Mouse (Mus musculus) G1E (cell line): Measurements from ENCODE around the gene Cnep1r1. TPM values are rescaled to one million over a fixed set of nuclear protein-coding genes. Genes with fewer than 3 reads are reported as not detected.

Experiments
- ATAC-seq: 2 replicates; pipeline ENCODE4 v1.8.0; 2016; ENCODE audit warnings: mild to moderate bottlenecking; ENCODE audit not compliant: insufficient number of reproducible peaks, poor library complexity, low FRiP score, severe bottlenecking; ENCODE audit errors: extremely low read depth
- DNase-seq: peaks from one replicate; pipeline ENCODE4 v3.0.0; 2012; ENCODE audit warnings: low spot score
- H3K27me3 ChIP-seq: 2 replicates; pipeline ENCODE4 v1.6.1; 2012; ENCODE audit warnings: mild to moderate bottlenecking, low read length, inconsistent platforms; ENCODE audit not compliant: insufficient read depth
- H3K36me3 ChIP-seq: replicated peaks from 2 replicates; pipeline ENCODE3; 2012; ENCODE audit warnings: mild to moderate bottlenecking, inconsistent platforms
- H3K4me1 ChIP-seq: 2 replicates; pipeline ENCODE4 v1.6.1; 2012; ENCODE audit warnings: low read depth, low read length, inconsistent platforms, mixed read lengths; ENCODE audit not compliant: insufficient read depth
- H3K4me3 ChIP-seq: 2 replicates; pipeline ENCODE4 v1.5.1; 2012; ENCODE audit warnings: low read depth, mild to moderate bottlenecking, inconsistent platforms, low read length, moderate library complexity, mixed read lengths
- H3K9me3 ChIP-seq: replicated peaks from 2 replicates; pipeline ENCODE4 v1.6.1; 2012; ENCODE audit warnings: inconsistent platforms
- CTCF ChIP-seq: IDR thresholded peaks from 2 replicates; pipeline ENCODE4 v1.5.1; 2012; ENCODE audit warnings: low read depth, low read length, inconsistent platforms, mixed read lengths
- GATA1 ChIP-seq: IDR thresholded peaks from 2 replicates; pipeline ENCODE4 v1.6.1; 2012; ENCODE audit warnings: borderline replicate concordance, low read length, inconsistent platforms, mixed read lengths
- GATA2 ChIP-seq: IDR thresholded peaks from 2 replicates; pipeline ENCODE4 v1.6.1; 2012; ENCODE audit warnings: low read depth, low read length, inconsistent platforms, borderline replicate concordance
- POLR2AphosphoS5 ChIP-seq: IDR thresholded peaks from 2 replicates; pipeline ENCODE4 v1.6.1; 2012; ENCODE audit warnings: low read depth, low read length, inconsistent platforms; ENCODE audit not compliant: insufficient replicate concordance
- TAL1 ChIP-seq: conservative IDR thresholded peaks from 2 replicates; pipeline ENCODE4 v1.6.1; 2012; ENCODE audit warnings: low read depth, low read length, inconsistent platforms, mixed read lengths
- polyA plus RNA-seq: library from polyadenylated mRNA; stranded (reverse); fragments of >175 nt; gene quantifications from 2 replicates; pipeline ENCODE4 v1.2.3, GENCODE M21; 2012
- total RNA-seq, 2 experiments: library from RNA; stranded (forward) in 1 of 2; stranded (reverse) in 1 of 2; fragments of 200-1000 nt in 1 of 2; fragments of >200 nt in 1 of 2; fragmentation: Nextera tagmentation in 1 of 2; gene quantifications; 2 replicates each; pipeline ENCODE4 v1.2.3; 2014 to 2017

The Cnep1r1 gene
- total and polyA plus RNA-seq, 3 experiments = 11.2 to 74.4 (median 12.7) TPM

GRCm38 (mm10) chr8:88161439-88161838 is 42.9 kb downstream of the Cnep1r1 start:
- no peaks in the 10 kb centered on the region for H3K4me1 ChIP-seq
- H3K4me3 ChIP-seq = no peak overlapping the region
- no peaks in the 10 kb centered on the region for H3K9me3 ChIP-seq
- no peak for TF ChIP-seq POLR2AphosphoS5
- TF ChIP-seq GATA1 = no peak
- TF ChIP-seq CTCF = peak; percentile 84
- TF ChIP-seq GATA2 = no peak
- no peaks in the 10 kb centered on the region for H3K27me3 ChIP-seq
- peak; percentile 29 for DNase-seq
- H3K36me3 ChIP-seq = peaks cover 94% of the 10 kb centered on the region
- peak; percentile 54; the same call in 1 of the 2 replicates for ATAC-seq

- Histone ChIP-seq H3K27me3 (no peaks in the 10 kb centered on the region), H3K4me3 (no peak overlapping the region), H3K9me3 (no peaks in the 10 kb centered on the region), H3K36me3 (peaks cover 34% of the 10 kb centered on the region), H3K4me1 (peaks cover 10% of the 10 kb centered on the region; the same call in 1 of the 2 replicates)
- ATAC-seq (no peak), DNase-seq (no peak)
- TF ChIP-seq CTCF = no peak
Observed at GRCm38 (mm10) chr8:88175264-88175663, 56.7 kb downstream of the Cnep1r1 start.

DNA sequence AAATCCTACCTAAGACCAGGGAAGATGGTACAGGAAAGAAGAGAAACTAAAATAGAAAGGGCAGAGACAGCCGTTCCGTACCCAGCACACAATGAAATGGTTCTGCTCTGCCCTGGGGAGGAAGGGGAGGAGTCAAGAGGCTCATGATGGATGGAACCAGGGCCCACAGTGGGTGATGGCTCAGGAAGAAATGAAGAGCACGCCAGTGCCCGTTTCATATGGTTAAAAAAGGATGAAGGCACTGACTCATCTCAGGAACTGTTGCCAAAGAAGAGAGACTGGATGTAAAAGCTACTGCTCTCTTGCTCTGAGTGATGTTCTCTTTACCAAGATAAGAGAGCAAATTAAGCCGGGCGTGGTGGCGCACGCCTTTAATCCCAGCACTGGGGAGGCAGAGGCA is 58.7 kb downstream of the Cnep1r1 start:
- Histone ChIP-seq H3K27me3 (peaks cover under 1% of the 10 kb centered on the region; the same call in 1 of the 2 replicates), H3K9me3 (no peaks in the 10 kb centered on the region), H3K4me1 (peaks cover 10% of the 10 kb centered on the region; the same call in 1 of the 2 replicates), H3K36me3 (peaks cover 17% of the 10 kb centered on the region), H3K4me3 (no peak overlapping the region)
- ATAC-seq (no peak), DNase-seq (no peak)
- TF ChIP-seq GATA2 (no peak), TAL1 (no peak)

GRCm38 (mm10) chr8:88183121-88183520 is 64.6 kb downstream of the Cnep1r1 start:
- H3K36me3 ChIP-seq = no peaks in the 10 kb centered on the region
- no peak overlapping the region for H3K4me3 ChIP-seq
- H3K9me3 ChIP-seq = no peaks in the 10 kb centered on the region
- ATAC-seq = no peak
- H3K4me1 ChIP-seq = no peaks in the 10 kb centered on the region
- H3K27me3 ChIP-seq = peaks cover 4% of the 10 kb centered on the region; the same call in 1 of the 2 replicates
- TF ChIP-seq POLR2AphosphoS5 = no peak
- no peak for TF ChIP-seq CTCF
- TF ChIP-seq GATA2 = no peak
- TF ChIP-seq GATA1 = no peak
- no peak for TF ChIP-seq TAL1
- DNase-seq = no peak

Other genes starting within 250 kb of the Cnep1r1 start
- gene Zfp423, start 159.2 kb upstream of the Cnep1r1 start, total RNA-seq (2014; fragmentation: Nextera tagmentation) = not detected in 2 replicates
- not detected in 2 replicates for gene Zfp423, start 159.2 kb upstream of the Cnep1r1 start, total RNA-seq (2017)
- gene Zfp423, start 159.2 kb upstream of the Cnep1r1 start, polyA plus RNA-seq = not detected in 2 replicates
- 37.1 and 44.9 TPM in 2 replicates for gene Heatr3, start 19.1 kb downstream of the Cnep1r1 start, total RNA-seq (2014; fragmentation: Nextera tagmentation)
- 33.6 and 44.5 TPM in 2 replicates for gene Heatr3, start 19.1 kb downstream of the Cnep1r1 start, total RNA-seq (2017)
- 12.9 and 13.4 TPM in 2 replicates for gene Heatr3, start 19.1 kb downstream of the Cnep1r1 start, polyA plus RNA-seq
- gene Tent4b, start 80.4 kb downstream of the Cnep1r1 start, total RNA-seq (2014; fragmentation: Nextera tagmentation) = 51.5 and 58.6 TPM in 2 replicates
- 36.0 and 37.1 TPM in 2 replicates for gene Tent4b, start 80.4 kb downstream of the Cnep1r1 start, total RNA-seq (2017)
- gene Tent4b, start 80.4 kb downstream of the Cnep1r1 start, polyA plus RNA-seq = 10.3 and 13.7 TPM in 2 replicates
- 95.9 and 117 TPM in 2 replicates for gene Adcy7, start 153.6 kb downstream of the Cnep1r1 start, total RNA-seq (2014; fragmentation: Nextera tagmentation)
- gene Adcy7, start 153.6 kb downstream of the Cnep1r1 start, total RNA-seq (2017) = 129 and 140 TPM in 2 replicates
- 69.8 and 70.0 TPM in 2 replicates for gene Adcy7, start 153.6 kb downstream of the Cnep1r1 start, polyA plus RNA-seq
- gene Brd7, start 243.4 kb downstream of the Cnep1r1 start, total RNA-seq (2014; fragmentation: Nextera tagmentation) = 99.4 and 103 TPM in 2 replicates
- 80.2 and 90.0 TPM in 2 replicates for gene Brd7, start 243.4 kb downstream of the Cnep1r1 start, total RNA-seq (2017)
- gene Brd7, start 243.4 kb downstream of the Cnep1r1 start, polyA plus RNA-seq = 374 and 528 TPM in 2 replicates